Mouse (Mus musculus) cortical plate, adult 2 months (tissue): ENCODE data around the gene Tnfrsf25. TPM values are rescaled to one million over a fixed set of nuclear protein-coding genes. Genes with fewer than 3 reads are reported as not detected.

Source experiments
- H3K27ac ChIP-seq: fragments of 200-500 bp; 2 replicates; pipeline ENCODE4 v1.5.1; 2012; ENCODE audit warnings: low read length, control low read depth, inconsistent platforms; ENCODE audit not compliant: insufficient read depth
- H3K4me1 ChIP-seq: fragments of 200-500 bp; 2 replicates; pipeline ENCODE4 v1.6.1; 2011; ENCODE audit warnings: low read length; ENCODE audit not compliant: control insufficient read depth, insufficient read depth
- H3K4me3 ChIP-seq: fragments of 200-500 bp; 2 replicates; pipeline ENCODE4 v1.5.1; 2011; ENCODE audit warnings: mild to moderate bottlenecking, low read length, control low read depth; ENCODE audit not compliant: insufficient read depth
- CTCF ChIP-seq: fragments of 200-500 bp; IDR thresholded peaks from 2 replicates; pipeline ENCODE4 v1.5.1; 2011; ENCODE audit warnings: mild to moderate bottlenecking, control low read depth, low read length; ENCODE audit not compliant: insufficient read depth; ENCODE audit errors: extremely low read depth
- POLR2A ChIP-seq: fragments of 200-500 bp; IDR thresholded peaks from 2 replicates; pipeline ENCODE4 v1.6.1; 2011; ENCODE audit warnings: mild to moderate bottlenecking, low read length, control low read depth; ENCODE audit not compliant: insufficient read depth; ENCODE audit errors: extremely low read depth
- polyA plus RNA-seq: library from polyadenylated mRNA; depleted of rRNA; stranded (reverse); fragments of >200 nt; gene quantifications from 2 replicates; pipeline ENCODE4 v1.2.3, GENCODE M21; 2012

The Tnfrsf25 gene
- polyA plus RNA-seq, 1 experiment = 12.7 TPM

- Histone ChIP-seq H3K4me3 (no peak overlapping the region), H3K27ac (no peak overlapping the region), H3K4me1 (peaks cover 2% of the 10 kb centered on the region; the same call in 1 of the 2 replicates)
- TF ChIP-seq CTCF = no peak
- TF ChIP-seq POLR2A = no peak
Measured at GRCm38 (mm10) chr4:152077191-152077590, 38.5 kb upstream of the Tnfrsf25 start.

- peaks cover 2% of the 10 kb centered on the region; the same call in 1 of the 2 replicates for H3K4me1 ChIP-seq
- no peak overlapping the region for H3K4me3 ChIP-seq
- TF ChIP-seq CTCF (no peak), POLR2A (no peak)
- no peak overlapping the region for H3K27ac ChIP-seq
Measured at GRCm38 (mm10) chr4:152078105-152078530, 37.6 kb upstream of the Tnfrsf25 start.

GRCm38 (mm10) chr4:152079261-152079660 is 36.5 kb upstream of the Tnfrsf25 start:
- Histone ChIP-seq H3K4me1 (peaks cover 2% of the 10 kb centered on the region; the same call in 1 of the 2 replicates), H3K27ac (no peak overlapping the region), H3K4me3 (no peak overlapping the region)
- TF ChIP-seq CTCF (no peak), POLR2A (no peak)

GRCm38 (mm10) chr4:152079931-152080330 is 35.8 kb upstream of the Tnfrsf25 start:
- Histone ChIP-seq H3K4me3 (no peak overlapping the region), H3K27ac (no peak overlapping the region), H3K4me1 (peaks cover 2% of the 10 kb centered on the region; the same call in 1 of the 2 replicates)
- TF ChIP-seq CTCF (no peak), POLR2A (no peak)

GRCm38 (mm10) chr4:152083611-152084220 is 32.0 kb upstream of the Tnfrsf25 start:
- TF ChIP-seq POLR2A = no peak
- no peak for TF ChIP-seq CTCF
- no peak overlapping the region for H3K4me3 ChIP-seq
- no peak overlapping the region for H3K27ac ChIP-seq
- no peaks in the 10 kb centered on the region for H3K4me1 ChIP-seq

GRCm38 (mm10) chr4:152084616-152085015 is 31.1 kb upstream of the Tnfrsf25 start:
- H3K4me3 ChIP-seq = no peak overlapping the region
- no peak for TF ChIP-seq CTCF
- no peak for TF ChIP-seq POLR2A
- no peak overlapping the region for H3K27ac ChIP-seq
- peaks cover 2% of the 10 kb centered on the region; the same call in 1 of the 2 replicates for H3K4me1 ChIP-seq

GRCm38 (mm10) chr4:152086505-152087210 is 29.1 kb upstream of the Tnfrsf25 start:
- H3K4me1 ChIP-seq = peaks cover 5% of the 10 kb centered on the region; the same call in 1 of the 2 replicates

GRCm38 (mm10) chr4:152087211-152088081 is 28.3 kb upstream of the Tnfrsf25 start:
- TF ChIP-seq CTCF (no peak), POLR2A (no peak)
- Histone ChIP-seq H3K4me3 (peak overlapping the region; percentile 94), H3K4me1 (peaks cover 5% of the 10 kb centered on the region; the same call in 1 of the 2 replicates), H3K27ac (peak overlapping the region; percentile 97)

More at GRCm38 (mm10) chr4:152086505-152087210, 29.1 kb upstream of the Tnfrsf25 start:
- Histone ChIP-seq H3K27ac (peak overlapping the region; percentile 97), H3K4me3 (peak overlapping the region; percentile 94)
- no peak for TF ChIP-seq CTCF
- TF ChIP-seq POLR2A = no peak

GRCm38 (mm10) chr4:152088133-152088532 is 27.6 kb upstream of the Tnfrsf25 start:
- Histone ChIP-seq H3K4me3 (peak overlapping the region; percentile 94), H3K27ac (peak overlapping the region; percentile 90), H3K4me1 (peaks cover 5% of the 10 kb centered on the region; the same call in 1 of the 2 replicates)
- TF ChIP-seq POLR2A (no peak), CTCF (no peak)
